Mouse (Mus musculus) adrenal gland, postnatal 4 days (tissue): ENCODE data around the gene Gm49383. TPM values are rescaled to one million over a fixed set of nuclear protein-coding genes. Genes with fewer than 3 reads are reported as not detected.
"Not testable (repeated sequence)": the region's sequence is repeated elsewhere in the genome, so short reads cannot be mapped to it uniquely, and the experiment has no call there.

ENCODE experiments used
- DNase-seq, 2 experiments: peaks; one replicate each; pipeline ENCODE4 v3.0.0; 2021 to 2022; ENCODE audit warnings: low spot score in 2 of 2, mixed read lengths in 2 of 2
- microRNA-seq: library from miRNA; unstranded; fragments of <30 nt; microRNA quantifications from one replicate; pipeline ENCODE4 v1.2.0, GENCODE M21; 2021
- total RNA-seq, 2 experiments: library from RNA; stranded (reverse); gene quantifications; 2 replicates each; pipeline ENCODE4 v1.2.3; 2021

Gm49383 gene
- total RNA-seq, 2 experiments from 2014 or later: 7.2 to 9.2 TPM

DNA sequence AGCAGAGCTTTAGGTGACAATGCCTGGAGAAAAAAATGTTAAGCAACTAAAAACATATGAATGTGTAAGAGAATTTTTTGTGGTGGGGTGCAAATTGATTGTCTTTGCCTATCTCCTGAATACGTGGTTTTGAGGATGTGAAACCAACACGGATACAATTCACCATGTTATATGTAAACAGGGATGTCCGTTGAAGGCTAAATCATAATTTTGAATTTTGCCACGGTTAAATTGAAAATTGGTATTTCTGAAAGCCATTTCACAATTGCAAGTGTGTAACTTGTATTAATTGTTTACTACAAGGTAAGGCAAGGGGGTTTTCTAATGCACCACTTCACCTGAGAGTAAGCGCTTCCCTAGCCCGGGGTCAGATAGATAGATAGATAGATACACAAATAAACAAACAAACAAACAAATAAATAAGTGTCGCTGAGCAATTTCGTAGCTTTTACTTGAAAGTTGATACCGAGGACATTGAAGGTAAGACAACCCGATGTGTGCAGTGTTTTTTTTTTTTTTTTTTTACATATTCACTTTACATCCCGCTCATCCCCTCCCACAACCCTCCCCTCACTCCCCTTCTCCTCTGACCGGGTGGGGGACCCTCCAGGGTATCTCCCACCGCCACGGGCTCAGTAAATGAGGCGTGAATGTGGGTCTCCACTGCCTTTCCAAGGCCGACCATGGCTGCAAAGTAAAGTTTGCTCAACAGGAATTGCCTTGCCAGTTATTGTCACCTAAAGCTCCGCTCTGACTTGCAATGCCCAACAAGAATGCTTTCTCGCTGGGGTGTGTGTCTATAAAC, 29.0 kb downstream of the Gm49383 start:
- no peak for DNase-seq

DNA sequence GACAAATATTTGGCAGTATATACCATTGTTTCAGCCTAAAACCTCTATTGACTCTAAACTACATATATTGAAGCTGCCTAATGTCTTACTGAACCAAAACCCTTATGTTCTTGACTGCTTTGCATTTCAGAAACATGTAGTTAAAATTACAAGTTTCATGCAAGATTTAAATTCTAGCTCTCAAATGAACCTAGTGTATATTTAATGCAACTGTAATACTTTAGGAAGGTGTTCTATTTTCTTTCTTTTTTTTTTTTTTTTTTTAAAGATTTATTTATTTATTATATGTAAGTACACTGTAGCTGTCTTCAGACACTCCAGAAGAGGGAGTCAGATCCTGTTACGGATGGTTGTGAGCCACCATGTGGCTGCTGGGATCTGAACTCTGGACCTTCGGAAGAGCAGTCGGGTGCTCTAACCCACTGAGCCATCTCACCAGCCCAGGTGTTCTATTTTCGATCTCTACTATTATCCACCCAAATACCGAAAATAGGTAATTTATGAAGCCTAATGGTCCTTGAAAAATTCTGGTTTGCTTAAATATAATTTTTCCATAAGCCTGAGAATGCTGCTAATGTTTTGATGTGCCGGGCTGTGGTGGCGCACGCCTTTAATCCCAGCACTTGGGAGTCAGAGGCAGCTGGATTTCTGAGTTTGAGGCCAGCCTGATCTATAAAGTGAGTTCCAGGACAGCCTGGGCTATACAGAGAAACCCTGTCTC, 29.9 kb downstream of the Gm49383 start:
- not testable (repeated sequence) for DNase-seq

GRCm38 (mm10) chr12:69164904-69165303, 32.0 kb downstream of the Gm49383 start:
- DNase-seq: no peak

- DNase-seq: not testable (repeated sequence)
Observed at GRCm38 (mm10) chr12:69163586-69163985, 33.3 kb downstream of the Gm49383 start.

DNA sequence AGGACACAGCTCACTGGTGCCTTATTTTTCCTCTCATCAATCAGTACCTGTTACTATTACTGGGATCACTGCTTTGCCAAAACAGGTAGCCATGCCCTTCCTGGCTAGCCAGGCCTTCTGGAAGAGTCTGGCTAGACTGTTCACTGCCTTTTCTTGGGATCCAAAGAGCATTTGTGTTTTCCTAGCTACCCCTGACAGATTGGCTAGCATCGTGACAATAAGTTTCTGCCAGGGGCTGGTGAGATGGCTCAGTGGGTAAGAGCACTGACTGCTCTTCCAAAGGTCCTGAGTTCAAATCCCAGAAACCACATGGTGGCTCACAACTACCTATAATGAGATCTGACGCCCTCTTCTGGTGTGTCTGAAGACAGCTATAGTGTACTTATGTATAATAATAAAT, 36.2 kb downstream of the Gm49383 start:
- not testable (repeated sequence) for DNase-seq

- no peak for DNase-seq
Observed at GRCm38 (mm10) chr12:69159578-69159940, 37.3 kb downstream of the Gm49383 start.

DNA sequence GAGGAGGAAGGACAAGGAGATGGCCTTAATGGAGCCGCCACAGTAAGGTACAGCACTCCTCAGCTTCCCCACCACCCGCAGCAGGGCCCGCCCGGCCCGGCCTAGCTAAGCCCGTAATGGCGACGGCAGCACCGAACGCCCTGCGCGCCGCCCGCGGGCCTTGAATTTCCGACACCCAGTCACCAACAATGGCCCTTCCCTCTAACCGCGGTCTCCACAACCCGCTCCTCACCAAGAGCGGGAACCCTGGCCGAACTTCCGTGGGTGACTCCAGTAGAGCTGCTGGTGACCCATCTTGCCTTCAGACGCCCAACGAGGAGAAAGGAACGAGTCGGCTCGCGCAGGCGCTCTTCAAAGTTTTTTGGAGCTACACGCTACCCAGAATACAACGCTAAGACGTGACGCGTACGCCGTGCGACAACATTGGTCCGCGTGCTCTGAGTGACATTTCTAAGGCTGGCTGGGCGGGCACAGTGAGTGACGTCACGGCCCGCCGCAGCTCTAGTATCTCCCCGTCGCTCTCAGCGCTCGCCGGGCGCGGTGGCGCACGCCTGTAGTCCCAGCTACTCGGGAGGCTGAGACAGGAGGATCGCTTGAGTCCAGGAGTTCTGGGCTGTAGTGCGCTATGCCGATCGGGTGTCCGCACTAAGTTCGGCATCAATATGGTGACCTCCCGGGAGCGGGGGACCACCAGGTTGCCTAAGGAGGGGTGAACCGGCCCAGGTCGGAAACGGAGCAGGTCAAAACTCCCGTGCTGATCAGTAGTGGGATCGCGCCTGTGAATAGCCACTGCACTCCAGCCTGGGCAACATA, 37.9 kb downstream of the Gm49383 start, which contains the start of gene Rps29:
Rps29 (minus strand) TSS at position 422 of the 813 bp plus-strand sequence.
- peak; percentile 91 to 95 for DNase-seq

GRCm38 (mm10) chr12:69158366-69158764, 38.5 kb downstream of the Gm49383 start:
- DNase-seq: no peak

GRCm38 (mm10) chr12:69157107-69157506, 39.8 kb downstream of the Gm49383 start:
- no peak for DNase-seq

DNA sequence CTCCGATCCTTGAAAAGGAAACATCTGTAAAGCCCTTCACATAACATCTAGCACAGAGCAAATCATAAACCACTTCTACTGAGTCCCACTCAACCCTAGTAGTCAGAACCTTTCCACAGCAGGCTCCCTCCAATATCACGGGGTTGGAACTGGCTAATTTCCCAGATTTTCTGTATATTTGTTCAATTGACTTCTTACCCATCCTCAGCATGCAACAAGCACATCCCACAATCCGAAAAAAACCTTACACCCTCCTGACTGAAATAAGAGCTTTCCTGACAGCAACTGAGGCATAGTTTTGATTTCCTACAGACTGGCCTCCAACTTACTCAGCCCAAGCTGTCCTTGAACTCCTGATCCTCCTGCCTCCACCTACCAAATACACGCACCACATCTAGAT, 40.5 kb downstream of the Gm49383 start:
- DNase-seq: no peak

GRCm38 (mm10) chr12:69155923-69156322, 41.0 kb downstream of the Gm49383 start:
- DNase-seq: no peak

DNA sequence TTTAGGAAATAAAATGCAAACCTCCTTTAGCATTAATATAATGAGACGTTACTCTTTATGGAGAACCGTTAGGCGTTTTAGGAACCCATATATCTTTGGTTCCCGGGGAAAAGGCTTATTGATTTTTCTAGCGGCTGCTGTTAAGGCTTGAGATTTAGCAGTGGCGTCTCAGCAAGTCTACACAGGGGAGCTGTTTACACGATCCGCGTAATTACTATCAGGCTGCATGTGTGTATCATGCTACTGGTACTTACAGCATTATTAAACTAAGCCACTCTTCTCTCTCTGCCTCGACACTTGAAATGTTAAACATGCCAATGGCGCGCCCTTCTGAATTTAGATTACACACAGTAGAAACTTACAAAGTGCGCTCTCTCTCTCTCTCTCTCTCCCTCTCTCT, 46.9 kb downstream of the Gm49383 start:
- DNase-seq: no peak

GRCm38 (mm10) chr12:69147166-69147735, 49.7 kb downstream of the Gm49383 start:
- DNase-seq: no peak

GRCm38 (mm10) chr12:69143460-69143859, 53.4 kb downstream of the Gm49383 start:
- DNase-seq: no peak

DNA sequence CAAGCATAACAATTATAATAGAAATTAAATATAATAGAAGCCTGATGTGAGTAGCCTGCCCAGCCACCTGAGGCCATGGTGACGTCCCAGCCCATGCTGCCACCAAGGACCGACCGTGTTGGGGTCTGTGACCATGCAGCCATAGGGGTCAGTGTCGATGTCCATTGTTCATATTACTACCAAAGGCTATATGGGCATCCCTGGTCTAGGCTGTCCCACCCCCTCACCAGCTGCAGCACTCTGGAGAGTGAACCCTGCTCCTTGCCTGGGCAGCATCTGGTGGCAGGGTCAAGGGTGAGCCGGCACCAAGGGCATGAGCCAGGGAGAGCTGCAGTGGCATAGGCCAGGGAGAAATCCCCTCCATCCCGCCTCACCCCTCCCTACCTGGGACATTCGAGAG, 57.1 kb downstream of the Gm49383 start:
- no peak for DNase-seq

GRCm38 (mm10) chr12:69139201-69139600, 57.7 kb downstream of the Gm49383 start:
- no peak for DNase-seq

Small RNA genes lying within 50 kb of the gene (microRNA-seq; reads per million reads assigned to microRNA genes)
- gene Gm47287: not detected
- 1.8 reads per million for gene Gm47295

Other genes with a start within 250 kb of the Gm49383 start
- 1,000 to 10,000 TPM; 1,787 to 1,858 TPM for gene Rps29, start 37.9 kb downstream of the Gm49383 start, total RNA-seq
- gene Lrr1, start 28.3 kb downstream of the Gm49383 start, total RNA-seq: 1 to 10 TPM; 2.7 to 5.4 TPM
- gene Rpl36al, start 13.0 kb downstream of the Gm49383 start, total RNA-seq: 100 to 1,000 TPM; 523 to 531 TPM
- 10 to 100 TPM; 51.4 to 53.9 TPM for gene Mgat2, start 12.9 kb downstream of the Gm49383 start, total RNA-seq
- gene Dnaaf2, start 1.3 kb upstream of the Gm49383 start, total RNA-seq: 1 to 10 TPM; 1.9 to 2.0 TPM
- 1 to 10 TPM; 8.5 to 9.2 TPM for gene Gm49384, start 7.2 kb upstream of the Gm49383 start, total RNA-seq
- 1 to 10 TPM; 9.7 TPM for gene Pole2, start 31.1 kb upstream of the Gm49383 start, total RNA-seq
- 10 to 100 TPM; 12.6 to 12.8 TPM for gene Klhdc1, start 44.1 kb upstream of the Gm49383 start, total RNA-seq
- 10 to 100 TPM; 86.4 to 86.8 TPM for gene Klhdc2, start 99.6 kb upstream of the Gm49383 start, total RNA-seq
- 10 to 100 TPM; 45.4 to 49.9 TPM for gene Nemf, start 160.1 kb upstream of the Gm49383 start, total RNA-seq
- gene Arf6, start 175.0 kb upstream of the Gm49383 start, total RNA-seq: 100 to 1,000 TPM; 100 to 105 TPM
- 1 to 10 TPM; 1.1 to 1.2 TPM for gene Gm9887, start 175.4 kb upstream of the Gm49383 start, total RNA-seq